ENCODE assay signal across 25 mouse cellular contexts in the genomic region with DNA sequence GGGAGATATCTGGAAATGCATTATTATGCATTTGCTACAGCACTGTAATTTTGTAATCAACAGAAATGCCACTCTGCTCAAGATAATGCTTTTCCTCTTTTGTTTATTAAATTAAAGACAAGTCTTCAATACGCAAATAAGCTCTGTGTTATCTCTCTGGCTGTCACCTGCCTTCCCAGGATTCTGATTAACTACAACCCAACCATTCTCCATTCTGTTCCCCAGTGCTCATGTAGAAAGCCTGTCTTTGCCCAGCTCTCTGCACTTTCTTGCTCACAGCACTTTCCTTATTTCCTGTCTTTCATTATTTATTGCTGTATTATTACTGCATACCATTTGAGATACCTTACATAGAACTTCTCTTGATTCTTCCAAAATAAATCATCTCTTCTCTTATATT.
"Had no signal": no experiment of that assay in that cellular context is flagged by ENCODE, and none has a peak within 500 bp of the region (broad histone marks: within the 10 kb centered on the region; RNA-seq: fewer than 3 reads in every experiment).

No protein-coding gene starts in this region.

- ATAC-seq: forebrain, embryonic 13.5 days; forebrain, embryonic 14.5 days had no signal

- H3K4me3 ChIP-seq: embryonic facial prominence, embryonic 10.5 days; embryonic facial prominence, embryonic 12.5 days; embryonic facial prominence, embryonic 13.5 days; embryonic facial prominence, embryonic 15.5 days; erythroblast, embryonic 14.5 days; forebrain, embryonic 13.5 days; gastrocnemius, adult 2 months; heart, adult 2 months; heart, embryonic 10.5 days; heart, embryonic 12.5 days had no signal

- H3K36me3 ChIP-seq: embryonic facial prominence, embryonic 10.5 days; embryonic facial prominence, embryonic 12.5 days; embryonic facial prominence, embryonic 13.5 days; embryonic facial prominence, embryonic 15.5 days; heart, embryonic 10.5 days; heart, embryonic 12.5 days had no signal

- H3K4me1 ChIP-seq: embryonic facial prominence, embryonic 10.5 days; embryonic facial prominence, embryonic 12.5 days; embryonic facial prominence, embryonic 13.5 days; embryonic facial prominence, embryonic 15.5 days; forebrain, embryonic 13.5 days; heart, embryonic 10.5 days; heart, embryonic 12.5 days had no signal

- H3K27me3 ChIP-seq: embryonic facial prominence, embryonic 12.5 days; embryonic facial prominence, embryonic 13.5 days; embryonic facial prominence, embryonic 15.5 days; forebrain, embryonic 13.5 days; heart, embryonic 12.5 days had no signal

- DNase-seq: cerebellum, adult 2 months; cerebellum, adult 8-10 months; cerebellum, adult 9-10 months; cerebellum, adult 9-11 months; cerebellum, postnatal 25 days; cerebellum, postnatal 36 days; embryo, embryonic 11 days; gastrocnemius, adult 2 months; gastrocnemius, postnatal 10 days; gastrocnemius, postnatal 14 days; gastrocnemius, postnatal 25 days; gastrocnemius, postnatal 36 days; heart, adult 11 months; heart, adult 18-20 months; heart, adult 2 months had no signal

- H3K9ac ChIP-seq: embryonic facial prominence, embryonic 12.5 days; embryonic facial prominence, embryonic 13.5 days; embryonic facial prominence, embryonic 15.5 days; forebrain, embryonic 13.5 days; heart, embryonic 12.5 days had no signal

- H3K9me3 ChIP-seq: embryonic facial prominence, embryonic 10.5 days; embryonic facial prominence, embryonic 12.5 days; embryonic facial prominence, embryonic 13.5 days; embryonic facial prominence, embryonic 15.5 days; forebrain, embryonic 13.5 days; heart, embryonic 10.5 days; heart, embryonic 12.5 days had no signal

- H3K27ac ChIP-seq: embryonic facial prominence, embryonic 10.5 days; embryonic facial prominence, embryonic 12.5 days; embryonic facial prominence, embryonic 13.5 days; embryonic facial prominence, embryonic 15.5 days; forebrain, embryonic 13.5 days; gastrocnemius, adult 2 months; heart, adult 2 months; heart, embryonic 10.5 days had no signal

- H3K4me2 ChIP-seq: embryonic facial prominence, embryonic 12.5 days; embryonic facial prominence, embryonic 13.5 days; embryonic facial prominence, embryonic 15.5 days; forebrain, embryonic 13.5 days; heart, embryonic 11.5 days; heart, embryonic 12.5 days had no signal
